ENCODE assay signal across 8 mouse cellular contexts in genomic region chr2:170912589-170913223, GRCm38 (mm10).
DNase-seq lines count a peak whose midpoint lies in the region; ATAC-seq lines count a peak whose summit lies in the region.

No protein-coding gene starts in this region.

- intact Hi-C loops in left cerebral cortex, postnatal 4 days (cut with DNase I) = loop anchor here (5.0 kb wide), 1 partner anchor 1295 kb away; no protein-coding TSS in a partner anchor

- no peaks in the 10 kb centered on the region; the same call in 1 of the 2 replicates for H3K27me3 ChIP-seq in heart, embryonic 11.5 days (ENCODE audit: control insufficient read depth, insufficient read depth, low read length)
- H3K27me3 ChIP-seq in hindbrain, embryonic 14.5 days (ENCODE audit: control insufficient read depth, insufficient read depth, low read length) = no peaks in the 10 kb centered on the region
- H3K27me3 ChIP-seq in neural tube, embryonic 11.5 days (ENCODE audit: control insufficient read depth, insufficient read depth, low read length) = no peaks in the 10 kb centered on the region

- H3K4me1 ChIP-seq in heart, embryonic 11.5 days (ENCODE audit: control insufficient read depth, insufficient read depth, low read length) = no peaks in the 10 kb centered on the region
- H3K4me1 ChIP-seq in hindbrain, embryonic 14.5 days (replicated peaks; ENCODE audit: control insufficient read depth, insufficient read depth, low read length) = no peaks in the 10 kb centered on the region
- no peaks in the 10 kb centered on the region for H3K4me1 ChIP-seq in neural tube, embryonic 11.5 days (ENCODE audit: control insufficient read depth, insufficient read depth, low read length)

- no peak overlapping the region for H3K4me3 ChIP-seq in heart, embryonic 11.5 days (ENCODE audit: low read depth, low read length)
- H3K4me3 ChIP-seq in hindbrain, embryonic 14.5 days (replicated peaks; ENCODE audit: low read length) = no peak overlapping the region
- H3K4me3 ChIP-seq in neural tube, embryonic 11.5 days (ENCODE audit: low read depth, low read length) = no peak overlapping the region

- peak; percentile 53 for DNase-seq in heart, adult 8-10 months (ENCODE audit: low spot score)
- DNase-seq in Muller cell, postnatal 12 days (ENCODE audit: inconsistent ontology term) = peak; percentile 24
- peak; percentile 16 to 55 for DNase-seq in cerebellum, postnatal 25 days
- peak; percentile 86 for DNase-seq in hindbrain, embryonic 14.5 days (ENCODE audit: low spot score)
- DNase-seq in left cerebral cortex, postnatal 4 days = peak; percentile 33
- peak; percentile 44 for DNase-seq in neural tube, embryonic 11.5 days (ENCODE audit: low spot score)
- no peak for DNase-seq in spleen, postnatal 36 days (ENCODE audit: low spot score in 2 of 2)

- ATAC-seq in heart, embryonic 11.5 days (replicated peaks; ENCODE audit: insufficient number of reproducible peaks, low FRiP score, low TSS enrichment) = no peak
- no peak for ATAC-seq in hindbrain, embryonic 14.5 days (ENCODE audit: low FRiP score)
- ATAC-seq in neural tube, embryonic 11.5 days (ENCODE audit: insufficient read depth, low FRiP score, low TSS enrichment) = no peak

- no peaks in the 10 kb centered on the region for H3K36me3 ChIP-seq in heart, embryonic 11.5 days (ENCODE audit: control insufficient read depth, insufficient read depth, low read length)
- no peaks in the 10 kb centered on the region for H3K36me3 ChIP-seq in hindbrain, embryonic 14.5 days (replicated peaks; ENCODE audit: control insufficient read depth, insufficient read depth)
- no peaks in the 10 kb centered on the region for H3K36me3 ChIP-seq in neural tube, embryonic 11.5 days (ENCODE audit: control insufficient read depth, insufficient read depth, low read length)

- H3K9ac ChIP-seq in heart, embryonic 11.5 days (ENCODE audit: low read depth, low read length) = no peak overlapping the region
- no peak overlapping the region for H3K9ac ChIP-seq in hindbrain, embryonic 14.5 days
- H3K9ac ChIP-seq in neural tube, embryonic 11.5 days (ENCODE audit: low read length) = no peak overlapping the region

- WGBS in heart, embryonic 11.5 days (ENCODE audit: insufficient replicate concordance) = 45% methylated on average over 13 of the region's 13 CpGs
- WGBS in hindbrain, embryonic 14.5 days = 46% methylated on average over 13 of the region's 13 CpGs
- 46% methylated on average over 13 of the region's 13 CpGs for WGBS in neural tube, embryonic 11.5 days

- no peak overlapping the region for H3K27ac ChIP-seq in heart, embryonic 11.5 days (ENCODE audit: low read depth, low read length)
- 0 out of 2 replicates have a peak overlapping the region, but pooled peaks have one; percentile 3 for H3K27ac ChIP-seq in hindbrain, embryonic 14.5 days
- H3K27ac ChIP-seq in neural tube, embryonic 11.5 days (ENCODE audit: low read depth, low read length) = no peak overlapping the region

- H3K9me3 ChIP-seq in heart, embryonic 11.5 days (replicated peaks; ENCODE audit: control insufficient read depth, low read length) = no peaks in the 10 kb centered on the region
- H3K9me3 ChIP-seq in hindbrain, embryonic 14.5 days (ENCODE audit: control insufficient read depth, low read length) = no peaks in the 10 kb centered on the region
- no peaks in the 10 kb centered on the region for H3K9me3 ChIP-seq in neural tube, embryonic 11.5 days (ENCODE audit: control insufficient read depth, low read length)

- no peak overlapping the region for H3K4me2 ChIP-seq in heart, embryonic 11.5 days
- H3K4me2 ChIP-seq in hindbrain, embryonic 14.5 days (replicated peaks) = no peak overlapping the region
- no peak overlapping the region for H3K4me2 ChIP-seq in neural tube, embryonic 11.5 days (ENCODE audit: low read depth)

Comparison
In these comparisons a context has a peak if more than half of its experiments do, and no peak if none do; other contexts are left out.
1. DNase-seq: peak in heart, adult 8-10 months (single experiment), Muller cell, postnatal 12 days (single experiment), cerebellum, postnatal 25 days (2 of 2), hindbrain, embryonic 14.5 days (single experiment), left cerebral cortex, postnatal 4 days (single experiment) and neural tube, embryonic 11.5 days (single experiment); none in spleen, postnatal 36 days (0 of 2).